Mouse (Mus musculus) neural tube, postnatal 0 days (tissue): ENCODE results near the gene Rnf208. TPM values are rescaled to one million over a fixed set of nuclear protein-coding genes. Genes with fewer than 3 reads are reported as not detected.

ENCODE experiments used
- polyA plus RNA-seq: library from polyadenylated mRNA; unstranded; fragments of >200 nt; fragmentation: Nextera tagmentation; extraction: Ambion mirVana; gene quantifications from 2 replicates; pipeline ENCODE4 v1.2.1, GENCODE M21; 2015

Gene Rnf208
- 233 and 275 TPM in 2 replicates for polyA plus RNA-seq

GRCm38 (mm10) chr2:25242101-25242506 is at the start of gene Rnf208, which contains the start of gene Cysrt1:
Rnf208 (plus strand) TSS chr2:25242255.
Cysrt1 (minus strand) TSS chr2:25242452.

GRCm38 (mm10) chr2:25196172-25196954 is 45.7 kb upstream of the Rnf208 start, which contains the start of gene Tor4a:
Tor4a (minus strand) TSS chr2:25196886.

GRCm38 (mm10) chr2:25211121-25211670 is 30.9 kb upstream of the Rnf208 start, which contains the start of gene Nelfb:
Nelfb (minus strand) TSS chr2:25211489.

GRCm38 (mm10) chr2:25214444-25214843 is 27.6 kb upstream of the Rnf208 start, which contains the start of gene Stpg3:
Stpg3 (minus strand) TSS chr2:25214637.

GRCm38 (mm10) chr2:25218445-25218844 is 23.6 kb upstream of the Rnf208 start, which contains the start of gene Fam166a:
Fam166a (plus strand) TSS chr2:25218745.

GRCm38 (mm10) chr2:25224492-25224765 is 17.6 kb upstream of the Rnf208 start, which contains the start of gene Tubb4b:
Tubb4b (minus strand) TSS chr2:25224702.

GRCm38 (mm10) chr2:25234050-25234449 is 8.0 kb upstream of the Rnf208 start, which contains the start of gene Slc34a3:
Slc34a3 (minus strand) TSS chr2:25234364.

GRCm38 (mm10) chr2:25236614-25237013 is 5.4 kb upstream of the Rnf208 start, which contains the start of gene Rnf224:
Rnf224 (minus strand) TSS chr2:25236787.

GRCm38 (mm10) chr2:25246183-25247072 is 4.4 kb downstream of the Rnf208 start, which contains the start of gene AL732309.1:
AL732309.1 (minus strand) TSS chr2:25246863.

GRCm38 (mm10) chr2:25255284-25255779 is 13.3 kb downstream of the Rnf208 start, which contains the start of gene Tmem203:
Tmem203 (plus strand) TSS chr2:25255439.

GRCm38 (mm10) chr2:25262291-25262767 is 20.3 kb downstream of the Rnf208 start, which contains the start of gene Tprn:
Tprn (plus strand) TSS chr2:25262618.

GRCm38 (mm10) chr2:25271827-25272511 is 29.9 kb downstream of the Rnf208 start, which contains the start of the genes Ssna1 and Anapc2:
Ssna1 (minus strand) TSS chr2:25272438.
Anapc2 (plus strand) TSS chr2:25272478.

GRCm38 (mm10) chr2:25287927-25288649 is 46.0 kb downstream of the Rnf208 start, which contains the start of gene Tmem210:
Tmem210 (plus strand) TSS chr2:25288145.

GRCm38 (mm10) chr2:25289651-25290050 is 47.6 kb downstream of the Rnf208 start, which contains the start of gene Lrrc26:
Lrrc26 (plus strand) TSS chr2:25289915.

Other genes with a start within 250 kb of the Rnf208 start
- gene Nsmf, start 187.9 kb upstream of the Rnf208 start, polyA plus RNA-seq, result 160 and 185 TPM in 2 replicates
- not detected in 2 replicates for gene Entpd8, start 162.0 kb upstream of the Rnf208 start, polyA plus RNA-seq
- not detected in 2 replicates for gene Noxa1, start 147.1 kb upstream of the Rnf208 start, polyA plus RNA-seq
- gene Nrarp, start 61.5 kb upstream of the Rnf208 start, polyA plus RNA-seq, result 15.8 TPM in 2 replicates
- 1.7 and 2.2 TPM in 2 replicates for gene Tor4a, start 45.4 kb upstream of the Rnf208 start, polyA plus RNA-seq
- 73.6 and 78.9 TPM in 2 replicates for gene Nelfb, start 30.8 kb upstream of the Rnf208 start, polyA plus RNA-seq
- gene Stpg3, start 27.6 kb upstream of the Rnf208 start, polyA plus RNA-seq, result 0.12 TPM in 1 of 2 replicates, not detected in the other
- 0.53 TPM in 1 of 2 replicates, not detected in the other for gene Fam166a, start 23.5 kb upstream of the Rnf208 start, polyA plus RNA-seq
- gene Tubb4b, start 17.6 kb upstream of the Rnf208 start, polyA plus RNA-seq, result 538 and 555 TPM in 2 replicates
- gene Slc34a3, start 7.9 kb upstream of the Rnf208 start, polyA plus RNA-seq, result not detected in 2 replicates
- not detected in 2 replicates for gene Rnf224, start 5.5 kb upstream of the Rnf208 start, polyA plus RNA-seq
- gene Cysrt1, start 197 bp downstream of the Rnf208 start, polyA plus RNA-seq, result 0.18 TPM in 1 of 2 replicates, not detected in the other
- gene AL732309.1, start 4.6 kb downstream of the Rnf208 start, polyA plus RNA-seq, result 2.6 and 3.2 TPM in 2 replicates
- 23.8 and 25.9 TPM in 2 replicates for gene Tmem203, start 13.2 kb downstream of the Rnf208 start, polyA plus RNA-seq
- gene Tprn, start 20.4 kb downstream of the Rnf208 start, polyA plus RNA-seq, result 15.4 and 16.4 TPM in 2 replicates
- gene Ssna1, start 30.2 kb downstream of the Rnf208 start, polyA plus RNA-seq, result 166 and 169 TPM in 2 replicates
- 86.3 and 90.8 TPM in 2 replicates for gene Anapc2, start 30.2 kb downstream of the Rnf208 start, polyA plus RNA-seq
- 0.34 TPM in 1 of 2 replicates, not detected in the other for gene Tmem210, start 45.9 kb downstream of the Rnf208 start, polyA plus RNA-seq
- gene Lrrc26, start 47.7 kb downstream of the Rnf208 start, polyA plus RNA-seq, result 0.13 and 0.38 TPM in 2 replicates
- 89.6 and 112 TPM in 2 replicates for gene Grin1, start 76.9 kb downstream of the Rnf208 start, polyA plus RNA-seq
- 46.6 and 48.4 TPM in 2 replicates for gene Man1b1, start 90.1 kb downstream of the Rnf208 start, polyA plus RNA-seq
- 20.6 and 20.9 TPM in 2 replicates for gene Dpp7, start 114.1 kb downstream of the Rnf208 start, polyA plus RNA-seq
- 19.7 and 22.7 TPM in 2 replicates for gene Uap1l1, start 123.4 kb downstream of the Rnf208 start, polyA plus RNA-seq
- 16.8 and 18.2 TPM in 2 replicates for gene Sapcd2, start 130.1 kb downstream of the Rnf208 start, polyA plus RNA-seq
- gene Entpd2, start 153.6 kb downstream of the Rnf208 start, polyA plus RNA-seq, result 15.6 and 17.4 TPM in 2 replicates
- gene Npdc1, start 157.1 kb downstream of the Rnf208 start, polyA plus RNA-seq, result 405 and 457 TPM in 2 replicates
- gene Fut7, start 181.0 kb downstream of the Rnf208 start, polyA plus RNA-seq, result 0.30 and 0.41 TPM in 2 replicates
- gene Abca2, start 186.4 kb downstream of the Rnf208 start, polyA plus RNA-seq, result 11.5 and 17.0 TPM in 2 replicates
- gene Clic3, start 214.6 kb downstream of the Rnf208 start, polyA plus RNA-seq, result 1.3 and 1.8 TPM in 2 replicates
- 131 and 140 TPM in 2 replicates for gene Paxx, start 218.8 kb downstream of the Rnf208 start, polyA plus RNA-seq
- gene Ptgds, start 227.8 kb downstream of the Rnf208 start, polyA plus RNA-seq, result 1,109 and 2,669 TPM in 2 replicates